ENCODE assay signal across 23 mouse cellular contexts in the genomic region with DNA sequence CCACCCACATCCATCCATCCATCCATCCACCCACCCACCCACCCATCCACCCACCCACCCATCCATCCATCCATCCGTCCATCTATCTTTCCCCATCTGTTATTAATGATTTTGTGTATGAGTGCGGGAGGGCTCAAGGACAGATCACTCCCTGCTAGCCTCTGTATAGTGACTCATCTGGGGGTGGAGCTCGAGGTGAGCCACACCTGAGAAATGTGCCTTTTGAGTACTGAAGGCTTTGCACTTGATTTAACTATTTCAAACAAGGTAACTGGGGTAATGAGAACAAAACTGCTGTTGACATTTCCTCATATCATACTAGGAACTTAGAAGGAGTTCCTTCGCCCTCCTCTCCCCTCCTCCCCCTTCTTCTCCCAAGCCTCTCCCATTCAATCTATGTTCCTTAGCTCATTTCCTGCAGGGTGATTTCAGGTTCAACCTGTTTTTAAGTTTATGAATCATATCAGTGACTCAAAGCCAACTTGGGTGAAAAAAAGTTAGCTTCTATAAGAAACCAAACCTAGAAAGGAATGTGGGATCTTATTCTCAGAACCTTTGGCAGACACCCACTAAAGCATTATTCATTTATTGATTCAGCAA. TPM values are rescaled to one million over a fixed set of nuclear protein-coding genes. Genes with fewer than 3 reads are reported as not detected.
DNase-seq lines count a peak whose midpoint lies in the region; ATAC-seq and TF ChIP-seq lines count a peak whose summit lies in the region.
"Had no signal": no experiment of that assay in that cellular context is flagged by ENCODE, and none has a peak within 500 bp of the region (broad histone marks: within the 10 kb centered on the region; RNA-seq: fewer than 3 reads in every experiment).

No protein-coding gene starts in this region.

- no peak overlapping the region for H3K4me3 ChIP-seq in embryonic facial prominence, embryonic 14.5 days (ENCODE audit: low read depth, low read length)
- H3K4me3 ChIP-seq in embryonic facial prominence, embryonic 10.5 days: no peak overlapping the region
- no peak overlapping the region for H3K4me3 ChIP-seq in lung, embryonic 16.5 days (ENCODE audit: low read length)
- no peak overlapping the region for H3K4me3 ChIP-seq in intestine, embryonic 16.5 days (ENCODE audit: low read length)
- no peak overlapping the region for H3K4me3 ChIP-seq in stomach, embryonic 16.5 days (replicated peaks; ENCODE audit: low read length)
- no peak overlapping the region for H3K4me3 ChIP-seq in left cerebral cortex, adult 2 months
- H3K4me3 ChIP-seq in midbrain, embryonic 10.5 days: no peak overlapping the region
- H3K4me3 ChIP-seq: embryonic facial prominence, embryonic 15.5 days; forebrain, embryonic 13.5 days; hindbrain, embryonic 15.5 days; limb, embryonic 15.5 days; neural tube, embryonic 13.5 days had no signal

- WGBS in embryonic facial prominence, embryonic 14.5 days: 80% methylated on average over 4 of the region's 4 CpGs
- 86% methylated on average over 4 of the region's 4 CpGs for WGBS in embryonic facial prominence, embryonic 10.5 days
- WGBS in lung, embryonic 16.5 days: 53% methylated on average over 4 of the region's 4 CpGs
- 60% methylated on average over 4 of the region's 4 CpGs for WGBS in intestine, embryonic 16.5 days
- 59% methylated on average over 4 of the region's 4 CpGs for WGBS in stomach, embryonic 16.5 days
- WGBS in midbrain, embryonic 10.5 days: 90% methylated on average over 4 of the region's 4 CpGs

- no peaks in the 10 kb centered on the region for H3K27me3 ChIP-seq in embryonic facial prominence, embryonic 14.5 days (replicated peaks; ENCODE audit: control insufficient read depth, insufficient read depth, low read length)
- H3K27me3 ChIP-seq in embryonic facial prominence, embryonic 10.5 days (replicated peaks; ENCODE audit: low read depth, poor library complexity, severe bottlenecking): no peaks in the 10 kb centered on the region
- no peaks in the 10 kb centered on the region for H3K27me3 ChIP-seq in lung, embryonic 16.5 days (ENCODE audit: control insufficient read depth, insufficient read depth, low read depth, low read length)
- H3K27me3 ChIP-seq in intestine, embryonic 16.5 days (replicated peaks; ENCODE audit: control insufficient read depth, insufficient read depth, low read length): no peaks in the 10 kb centered on the region
- H3K27me3 ChIP-seq in stomach, embryonic 16.5 days (ENCODE audit: control insufficient read depth, insufficient read depth, low read length): no peaks in the 10 kb centered on the region
- no peaks in the 10 kb centered on the region for H3K27me3 ChIP-seq in midbrain, embryonic 10.5 days (ENCODE audit: low read depth, poor library complexity, severe bottlenecking)
- H3K27me3 ChIP-seq: embryonic facial prominence, embryonic 15.5 days; forebrain, embryonic 13.5 days; hindbrain, embryonic 15.5 days; limb, embryonic 15.5 days; neural tube, embryonic 13.5 days; Patski had no signal

- DNase-seq in embryonic facial prominence, embryonic 14.5 days (ENCODE audit: low spot score): peak; percentile 64
- no peak for DNase-seq in embryonic facial prominence, embryonic 10.5 days (ENCODE audit: low spot score)
- DNase-seq in lung, postnatal 10 days: no peak
- DNase-seq in left cerebral cortex, adult 2 months (ENCODE audit: extremely low spot score in 1 of 2, low spot score in 2 of 2): no peak
- no peak for DNase-seq in midbrain, embryonic 10.5 days (ENCODE audit: low spot score)
- DNase-seq: cerebellum, adult 8-10 months; heart, postnatal 14 days; kidney, adult 2 months; liver, postnatal 0 days; spleen, adult 18-20 months; thymus, postnatal 14 days had no signal

- H3K9me3 ChIP-seq in embryonic facial prominence, embryonic 14.5 days (ENCODE audit: control insufficient read depth, low read length): no peaks in the 10 kb centered on the region
- no peaks in the 10 kb centered on the region for H3K9me3 ChIP-seq in embryonic facial prominence, embryonic 10.5 days
- H3K9me3 ChIP-seq in lung, embryonic 16.5 days (ENCODE audit: control insufficient read depth, low read length): no peaks in the 10 kb centered on the region
- H3K9me3 ChIP-seq in intestine, embryonic 16.5 days (ENCODE audit: control insufficient read depth, low read length): no peaks in the 10 kb centered on the region
- no peaks in the 10 kb centered on the region for H3K9me3 ChIP-seq in stomach, embryonic 16.5 days (replicated peaks; ENCODE audit: control insufficient read depth, low read length)
- no peaks in the 10 kb centered on the region for H3K9me3 ChIP-seq in midbrain, embryonic 10.5 days (replicated peaks)
- H3K9me3 ChIP-seq: embryonic facial prominence, embryonic 15.5 days; forebrain, embryonic 13.5 days; hindbrain, embryonic 15.5 days; limb, embryonic 15.5 days; neural tube, embryonic 13.5 days had no signal

- no peak overlapping the region for H3K4me2 ChIP-seq in embryonic facial prominence, embryonic 14.5 days (ENCODE audit: low read depth, low read length)
- H3K4me2 ChIP-seq in lung, embryonic 16.5 days (ENCODE audit: low read depth, low read length): no peak overlapping the region
- no peak overlapping the region for H3K4me2 ChIP-seq in intestine, embryonic 16.5 days (ENCODE audit: low read depth, low read length)
- no peak overlapping the region for H3K4me2 ChIP-seq in stomach, embryonic 16.5 days (ENCODE audit: low read depth, low read length)
- H3K4me2 ChIP-seq: embryonic facial prominence, embryonic 15.5 days; forebrain, embryonic 13.5 days; heart, embryonic 11.5 days; hindbrain, embryonic 15.5 days; limb, embryonic 15.5 days; midbrain, embryonic 11.5 days; neural tube, embryonic 13.5 days had no signal

- H3K36me3 ChIP-seq in embryonic facial prominence, embryonic 14.5 days (ENCODE audit: control insufficient read depth, insufficient read depth, low read length): no peaks in the 10 kb centered on the region
- no peaks in the 10 kb centered on the region for H3K36me3 ChIP-seq in embryonic facial prominence, embryonic 10.5 days (replicated peaks)
- no peaks in the 10 kb centered on the region for H3K36me3 ChIP-seq in lung, embryonic 16.5 days (ENCODE audit: control insufficient read depth, insufficient read depth, low read length)
- H3K36me3 ChIP-seq in intestine, embryonic 16.5 days (ENCODE audit: control insufficient read depth, insufficient read depth, low read length): no peaks in the 10 kb centered on the region
- H3K36me3 ChIP-seq in stomach, embryonic 16.5 days (ENCODE audit: control insufficient read depth, insufficient read depth, low read length): no peaks in the 10 kb centered on the region
- H3K36me3 ChIP-seq in midbrain, embryonic 10.5 days: no peaks in the 10 kb centered on the region
- H3K36me3 ChIP-seq: embryonic facial prominence, embryonic 15.5 days; hindbrain, embryonic 15.5 days; limb, embryonic 15.5 days; neural tube, embryonic 13.5 days had no signal

- peak; percentile 50; the same call in 1 of the 2 replicates for ATAC-seq in embryonic facial prominence, embryonic 14.5 days (ENCODE audit: low read depth)
- peak; percentile 86 for ATAC-seq in lung, embryonic 16.5 days (ENCODE audit: low read depth)
- ATAC-seq in intestine, embryonic 16.5 days: peak; percentile 96
- peak; percentile 94 for ATAC-seq in stomach, embryonic 16.5 days (ENCODE audit: insufficient read depth, low FRiP score)
- ATAC-seq: activated CD4-positive, CD25-positive, alpha-beta regulatory T cell, adult 4 months; forebrain, embryonic 13.5 days; liver, postnatal 0 days; Patski had no signal

- intact Hi-C loops in left cerebral cortex, adult 2 months (cut with DNase I): no loop called here

- no peak overlapping the region for H3K9ac ChIP-seq in embryonic facial prominence, embryonic 14.5 days (ENCODE audit: low read depth, low read length)
- no peak overlapping the region for H3K9ac ChIP-seq in lung, embryonic 16.5 days (ENCODE audit: low read length)
- no peak overlapping the region for H3K9ac ChIP-seq in intestine, embryonic 16.5 days (ENCODE audit: low read depth, low read length)
- H3K9ac ChIP-seq in stomach, embryonic 16.5 days (ENCODE audit: low read length): no peak overlapping the region
- H3K9ac ChIP-seq: embryonic facial prominence, embryonic 15.5 days; forebrain, embryonic 13.5 days; hindbrain, embryonic 15.5 days; limb, embryonic 15.5 days; liver, postnatal 0 days; neural tube, embryonic 13.5 days had no signal

- no peak for TF ChIP-seq CTCF in left cerebral cortex, adult 2 months (IDR thresholded peaks at IDR 0.05)

- H3K4me1 ChIP-seq in embryonic facial prominence, embryonic 14.5 days (ENCODE audit: control insufficient read depth, insufficient read depth, low read length): no peaks in the 10 kb centered on the region
- no peaks in the 10 kb centered on the region for H3K4me1 ChIP-seq in embryonic facial prominence, embryonic 10.5 days
- H3K4me1 ChIP-seq in lung, embryonic 16.5 days (replicated peaks; ENCODE audit: control insufficient read depth, insufficient read depth, low read length): no peaks in the 10 kb centered on the region
- H3K4me1 ChIP-seq in intestine, embryonic 16.5 days (ENCODE audit: control insufficient read depth, insufficient read depth, low read length): no peaks in the 10 kb centered on the region; the same call in 1 of the 2 replicates
- H3K4me1 ChIP-seq in stomach, embryonic 16.5 days (ENCODE audit: control insufficient read depth, insufficient read depth, low read length): no peaks in the 10 kb centered on the region
- no peaks in the 10 kb centered on the region for H3K4me1 ChIP-seq in midbrain, embryonic 10.5 days
- H3K4me1 ChIP-seq: embryonic facial prominence, embryonic 15.5 days; forebrain, embryonic 13.5 days; hindbrain, embryonic 15.5 days; limb, embryonic 15.5 days; neural tube, embryonic 13.5 days had no signal

- H3K27ac ChIP-seq in embryonic facial prominence, embryonic 14.5 days (replicated peaks; ENCODE audit: low read depth, low read length): no peak overlapping the region
- H3K27ac ChIP-seq in embryonic facial prominence, embryonic 10.5 days (replicated peaks): no peak overlapping the region
- no peak overlapping the region for H3K27ac ChIP-seq in lung, embryonic 16.5 days (ENCODE audit: low read length)
- no peak overlapping the region for H3K27ac ChIP-seq in intestine, embryonic 16.5 days (ENCODE audit: low read length)
- peak overlapping the region; percentile 60; the same call in 1 of the 2 replicates for H3K27ac ChIP-seq in stomach, embryonic 16.5 days (ENCODE audit: low read length)
- no peak overlapping the region for H3K27ac ChIP-seq in left cerebral cortex, adult 2 months
- H3K27ac ChIP-seq in midbrain, embryonic 10.5 days (replicated peaks): no peak overlapping the region
- H3K27ac ChIP-seq: embryonic facial prominence, embryonic 15.5 days; forebrain, embryonic 13.5 days; hindbrain, embryonic 15.5 days; limb, embryonic 15.5 days; neural tube, embryonic 13.5 days had no signal

RNA-seq across cellular contexts. Expression of a gene that starts 27.2 kb away (rescaled TPM):
- polyA plus RNA-seq in embryonic facial prominence, embryonic 14.5 days (2014; fragmentation: Nextera tagmentation; extraction: Ambion mirVana): 15.4 and 16.6 TPM in 2 replicates
- 6.3 and 7.6 TPM in 2 replicates for polyA plus RNA-seq in embryonic facial prominence, embryonic 10.5 days (2016; fragmentation: Nextera tagmentation; extraction: Ambion mirVana)
- polyA plus RNA-seq in lung, embryonic 16.5 days (2015; fragmentation: Nextera tagmentation; extraction: Ambion mirVana): 24.2 and 26.4 TPM in 2 replicates
- polyA plus RNA-seq in intestine, embryonic 16.5 days (2015; fragmentation: Nextera tagmentation; extraction: Ambion mirVana): 37.4 and 44.2 TPM in 2 replicates
- 68.9 and 91.5 TPM in 2 replicates for polyA plus RNA-seq in stomach, embryonic 16.5 days (2015; fragmentation: Nextera tagmentation; extraction: Ambion mirVana)
- total RNA-seq in left cerebral cortex, adult 2 months (2021): under 1 TPM; 0.75 to 0.91 TPM
- polyA plus RNA-seq in midbrain, embryonic 10.5 days (2016; fragmentation: Nextera tagmentation; extraction: Ambion mirVana): 4.3 and 5.0 TPM in 2 replicates
